Mouse (Mus musculus): ENCODE measurements at regions not wholly inside any gene's neighbourhood (a gene's known extent, or its start where the extent isn't known, plus 50 kb on each side); places are given as distances from the start of the nearest gene placed in this dataset.

DNA sequence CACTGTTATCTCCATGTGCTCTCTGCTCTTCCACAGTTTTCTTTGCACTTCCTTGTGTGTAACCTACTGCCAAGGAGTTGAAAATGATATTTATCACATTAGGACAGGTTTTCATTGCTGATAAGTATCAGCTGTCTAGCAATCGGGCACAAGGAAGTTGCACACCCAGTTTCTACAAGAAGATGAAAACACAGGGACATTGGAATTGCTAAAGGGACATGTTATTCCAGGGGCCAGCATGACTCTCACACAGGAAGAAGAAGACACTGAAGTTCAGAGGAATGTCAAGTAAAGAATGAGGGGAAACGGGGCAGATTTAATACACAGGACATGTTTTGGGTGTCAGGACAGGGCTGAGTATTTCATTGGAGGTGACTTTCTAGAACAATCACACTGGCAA is 214.8 kb upstream of the Rbms1 start:
- Histone ChIP-seq H3K4me2 (no peak overlapping the region), H3K4me3 (replicated peaks) (no peak overlapping the region), H3K27me3 (replicated peaks) (no peaks in the 10 kb centered on the region), H3K9me3 (no peaks in the 10 kb centered on the region), H3K36me3 (no peaks in the 10 kb centered on the region), H3K27ac (no peak overlapping the region), H3K9ac (no peak overlapping the region), H3K4me1 (0 out of 2 replicates have a peak, but pooled peaks cover 3% of the 10 kb centered on the region)
- no peak for ATAC-seq (ENCODE audit: insufficient read depth, low FRiP score, low read depth)
- WGBS, result 50% methylated on average over 2 of the region's 2 CpGs

GRCm38 (mm10) chr2:61176807-61177206 is 213.8 kb upstream of the Rbms1 start:
- no peaks in the 10 kb centered on the region for H3K27me3 ChIP-seq (replicated peaks)
- WGBS, result 32% methylated on average over 2 of the region's 2 CpGs
- peak overlapping the region; percentile 48; the same call in 1 of the 2 replicates for H3K27ac ChIP-seq
- no peaks in the 10 kb centered on the region for H3K9me3 ChIP-seq
- ATAC-seq (ENCODE audit: insufficient read depth, low FRiP score, low read depth), result no peak
- H3K36me3 ChIP-seq, result no peaks in the 10 kb centered on the region
- H3K4me1 ChIP-seq, result 0 out of 2 replicates have a peak, but pooled peaks cover 3% of the 10 kb centered on the region
- no peak overlapping the region for H3K9ac ChIP-seq
- no peak overlapping the region for H3K4me2 ChIP-seq
- no peak overlapping the region for H3K4me3 ChIP-seq (replicated peaks)

DNA sequence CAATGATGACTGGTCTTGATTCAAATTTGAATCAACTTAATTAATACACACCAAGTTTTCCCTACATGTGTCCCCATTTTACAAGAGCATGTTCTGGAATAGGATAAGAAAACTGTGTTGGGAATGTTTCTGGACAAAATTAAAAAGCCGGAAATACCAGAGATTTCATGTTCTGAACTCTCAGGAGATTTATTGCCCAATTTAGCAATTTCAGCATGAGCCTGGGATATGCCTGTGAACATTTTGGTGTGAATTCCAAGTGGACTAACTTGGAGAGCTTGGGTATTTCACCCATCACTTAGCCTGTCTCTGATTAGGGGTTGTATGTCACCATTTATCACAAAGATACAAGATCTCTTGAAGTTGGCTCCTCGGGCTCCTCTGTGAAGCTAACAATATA is 210.6 kb upstream of the Rbms1 start:
- no peak for ATAC-seq (ENCODE audit: insufficient read depth, low FRiP score, low read depth)
- no peak overlapping the region for H3K4me3 ChIP-seq (replicated peaks)
- no peak overlapping the region for H3K9ac ChIP-seq
- H3K4me1 ChIP-seq, result no peaks in the 10 kb centered on the region
- no peaks in the 10 kb centered on the region for H3K36me3 ChIP-seq
- H3K4me2 ChIP-seq, result no peak overlapping the region
- WGBS, result 40% methylated on average over 2 of the region's 2 CpGs
- no peaks in the 10 kb centered on the region for H3K27me3 ChIP-seq (replicated peaks)
- no peak overlapping the region for H3K27ac ChIP-seq
- H3K9me3 ChIP-seq, result no peaks in the 10 kb centered on the region

- no peaks in the 10 kb centered on the region for H3K36me3 ChIP-seq
- ATAC-seq (ENCODE audit: insufficient read depth, low FRiP score, low read depth), result no peak
- no peaks in the 10 kb centered on the region for H3K4me1 ChIP-seq
- 74% methylated on average over 1 of the region's 1 CpGs for WGBS
- no peak overlapping the region for H3K9ac ChIP-seq
- no peak overlapping the region for H3K4me3 ChIP-seq (replicated peaks)
- H3K27ac ChIP-seq, result no peak overlapping the region
- H3K4me2 ChIP-seq, result no peak overlapping the region
- H3K27me3 ChIP-seq (replicated peaks), result no peaks in the 10 kb centered on the region
- no peaks in the 10 kb centered on the region for H3K9me3 ChIP-seq
Observed at GRCm38 (mm10) chr2:61161336-61161735, 198.3 kb upstream of the Rbms1 start.

DNA sequence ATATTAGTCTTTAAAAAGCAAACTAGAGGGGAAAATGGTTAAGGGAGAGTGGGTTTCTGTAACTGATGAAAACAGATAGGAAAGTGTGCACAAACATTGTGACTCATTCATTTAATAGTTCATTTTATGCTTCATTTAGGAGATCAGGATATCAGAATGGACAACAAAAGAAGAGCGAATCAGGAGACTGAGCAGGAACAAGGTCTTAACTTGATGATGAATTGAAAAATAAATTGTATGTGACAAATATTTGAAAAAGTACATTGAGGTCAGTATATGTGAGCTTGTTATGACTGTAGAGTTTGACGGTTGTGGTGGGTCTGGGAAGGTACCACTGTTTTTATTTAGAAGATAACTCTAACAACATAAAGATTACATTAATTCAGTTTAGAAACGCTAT is 196.8 kb upstream of the Rbms1 start:
- H3K9me3 ChIP-seq, result no peaks in the 10 kb centered on the region
- H3K27me3 ChIP-seq (replicated peaks), result no peaks in the 10 kb centered on the region
- no peak overlapping the region for H3K27ac ChIP-seq
- no peak for ATAC-seq (ENCODE audit: insufficient read depth, low FRiP score, low read depth)
- H3K4me1 ChIP-seq, result no peaks in the 10 kb centered on the region
- no peak overlapping the region for H3K4me2 ChIP-seq
- H3K9ac ChIP-seq, result no peak overlapping the region
- H3K4me3 ChIP-seq (replicated peaks), result no peak overlapping the region
- no peaks in the 10 kb centered on the region for H3K36me3 ChIP-seq
- WGBS, result 66% methylated on average over 3 of the region's 3 CpGs

DNA sequence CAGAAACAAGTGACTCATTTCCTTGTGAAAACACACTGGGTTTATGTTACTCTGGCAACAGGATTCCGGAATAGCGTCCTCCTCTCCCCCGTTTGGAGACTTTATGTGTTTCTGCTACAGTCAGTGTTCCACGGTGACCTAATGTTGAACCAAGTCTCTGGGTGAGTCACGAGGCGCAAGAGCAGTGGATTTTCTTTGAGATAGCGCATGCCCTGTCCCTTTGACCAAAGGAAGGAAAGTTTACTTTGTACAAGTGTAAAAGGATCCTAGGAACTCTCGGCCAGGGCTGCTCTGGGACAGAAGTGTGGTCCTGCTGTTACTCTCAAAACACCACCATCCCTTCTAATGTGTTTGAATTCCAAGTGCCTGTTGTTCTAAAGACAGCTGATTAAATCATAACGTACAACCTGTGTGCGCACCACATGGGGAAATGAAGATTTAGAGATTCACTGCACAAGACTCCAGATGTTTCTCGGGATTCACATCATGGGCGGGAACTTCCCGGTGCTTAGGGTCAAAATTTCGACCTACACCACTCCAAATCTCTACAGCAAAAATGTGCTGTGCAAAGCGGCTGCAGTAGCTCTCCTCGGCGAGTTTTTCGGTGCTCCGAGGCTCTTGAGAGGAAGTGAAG is 176.1 kb upstream of the Rbms1 start:
- no peaks in the 10 kb centered on the region for H3K27me3 ChIP-seq (replicated peaks)
- H3K4me2 ChIP-seq, result peak overlapping the region; percentile 51
- peaks cover 15% of the 10 kb centered on the region for H3K4me1 ChIP-seq
- H3K9ac ChIP-seq, result no peak overlapping the region
- H3K36me3 ChIP-seq, result no peaks in the 10 kb centered on the region
- H3K9me3 ChIP-seq, result no peaks in the 10 kb centered on the region
- peak overlapping the region; percentile 85 for H3K27ac ChIP-seq
- ATAC-seq (ENCODE audit: insufficient read depth, low FRiP score, low read depth), result peak; percentile 86
- WGBS, result 15% methylated on average over 19 of the region's 19 CpGs
- peak overlapping the region; percentile 22; the same call in 1 of the 2 replicates for H3K4me3 ChIP-seq (replicated peaks)

DNA sequence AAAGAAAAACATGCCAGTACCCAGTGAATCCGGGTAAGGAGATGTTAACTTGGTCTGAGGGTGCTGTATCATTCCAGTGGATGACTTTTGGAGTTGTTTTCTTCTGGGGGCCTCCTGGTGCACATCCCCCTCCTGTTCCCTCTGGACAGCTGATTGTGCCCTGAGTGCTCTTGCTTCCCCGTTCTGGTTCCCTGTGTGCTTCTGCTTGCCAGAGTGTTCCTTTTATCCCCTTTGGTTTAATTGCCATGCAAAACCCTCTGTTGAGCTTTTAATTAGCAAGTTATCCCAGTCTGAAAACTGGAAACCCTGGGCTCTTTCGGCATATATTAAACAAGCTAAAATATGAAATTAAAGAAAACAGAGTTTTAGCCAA is 175.6 kb upstream of the Rbms1 start:
- no peak; the same call in 1 of the 2 replicates for ATAC-seq (ENCODE audit: insufficient read depth, low FRiP score, low read depth)
- Histone ChIP-seq H3K4me2 (peak overlapping the region; percentile 51), H3K27me3 (replicated peaks) (no peaks in the 10 kb centered on the region), H3K27ac (peak overlapping the region; percentile 85), H3K36me3 (no peaks in the 10 kb centered on the region), H3K4me3 (replicated peaks) (no peak overlapping the region), H3K4me1 (peaks cover 15% of the 10 kb centered on the region), H3K9ac (no peak overlapping the region), H3K9me3 (no peaks in the 10 kb centered on the region)
- 32% methylated on average over 3 of the region's 3 CpGs for WGBS

DNA sequence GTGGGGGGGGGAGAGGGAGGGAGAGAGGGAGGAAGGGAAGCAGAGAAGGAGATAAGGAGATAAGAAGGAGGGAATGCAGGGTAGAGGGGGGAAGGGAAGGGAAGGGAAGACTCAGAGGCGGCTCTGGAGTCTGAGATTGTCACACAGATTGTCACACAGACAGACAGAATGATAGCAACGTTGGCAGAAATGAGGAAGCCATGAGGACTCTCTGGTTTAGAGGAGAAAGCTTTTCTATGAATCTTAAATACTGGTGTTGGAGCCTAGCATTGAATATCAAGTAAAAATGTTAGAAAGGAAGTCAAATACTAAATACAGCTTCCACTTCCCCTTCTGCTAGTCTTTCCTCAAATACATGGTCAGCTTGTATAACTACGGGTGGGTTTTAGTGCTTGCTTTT is 174.4 kb upstream of the Rbms1 start:
- WGBS, result 42% methylated on average over 3 of the region's 3 CpGs
- H3K4me2 ChIP-seq, result no peak overlapping the region
- no peaks in the 10 kb centered on the region for H3K36me3 ChIP-seq
- no peak overlapping the region for H3K9ac ChIP-seq
- H3K27me3 ChIP-seq (replicated peaks), result no peaks in the 10 kb centered on the region
- no peaks in the 10 kb centered on the region for H3K9me3 ChIP-seq
- H3K4me1 ChIP-seq, result peaks cover 15% of the 10 kb centered on the region
- H3K4me3 ChIP-seq (replicated peaks), result no peak overlapping the region
- no peak for ATAC-seq (ENCODE audit: insufficient read depth, low FRiP score, low read depth)
- H3K27ac ChIP-seq, result no peak overlapping the region

DNA sequence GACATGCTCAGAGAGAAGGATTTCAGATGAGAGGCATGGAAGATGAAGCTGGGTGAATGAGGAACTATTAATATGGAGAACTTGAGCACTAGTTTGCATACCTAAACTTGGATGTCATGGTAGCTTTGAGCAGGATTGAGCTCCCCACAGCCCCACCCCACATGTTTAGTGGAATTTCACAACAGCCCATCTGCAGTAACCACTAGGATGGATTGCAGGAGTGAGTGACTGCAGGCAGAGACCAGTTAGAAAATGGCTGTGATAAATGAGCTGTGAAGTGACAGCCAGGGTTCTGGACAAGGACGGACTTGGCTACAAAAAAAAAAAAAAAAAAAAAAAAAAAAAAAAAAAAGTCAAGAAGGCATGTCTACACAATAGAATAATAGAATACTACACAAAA is 173.9 kb upstream of the Rbms1 start:
- no peak overlapping the region for H3K27ac ChIP-seq
- no peaks in the 10 kb centered on the region for H3K36me3 ChIP-seq
- H3K27me3 ChIP-seq (replicated peaks), result no peaks in the 10 kb centered on the region
- no peak for ATAC-seq (ENCODE audit: insufficient read depth, low FRiP score, low read depth)
- no peaks in the 10 kb centered on the region for H3K9me3 ChIP-seq
- no peak overlapping the region for H3K4me3 ChIP-seq (replicated peaks)
- WGBS, result 13% methylated on average over 1 of the region's 1 CpGs
- no peak overlapping the region for H3K9ac ChIP-seq
- peaks cover 15% of the 10 kb centered on the region for H3K4me1 ChIP-seq
- H3K4me2 ChIP-seq, result no peak overlapping the region

DNA sequence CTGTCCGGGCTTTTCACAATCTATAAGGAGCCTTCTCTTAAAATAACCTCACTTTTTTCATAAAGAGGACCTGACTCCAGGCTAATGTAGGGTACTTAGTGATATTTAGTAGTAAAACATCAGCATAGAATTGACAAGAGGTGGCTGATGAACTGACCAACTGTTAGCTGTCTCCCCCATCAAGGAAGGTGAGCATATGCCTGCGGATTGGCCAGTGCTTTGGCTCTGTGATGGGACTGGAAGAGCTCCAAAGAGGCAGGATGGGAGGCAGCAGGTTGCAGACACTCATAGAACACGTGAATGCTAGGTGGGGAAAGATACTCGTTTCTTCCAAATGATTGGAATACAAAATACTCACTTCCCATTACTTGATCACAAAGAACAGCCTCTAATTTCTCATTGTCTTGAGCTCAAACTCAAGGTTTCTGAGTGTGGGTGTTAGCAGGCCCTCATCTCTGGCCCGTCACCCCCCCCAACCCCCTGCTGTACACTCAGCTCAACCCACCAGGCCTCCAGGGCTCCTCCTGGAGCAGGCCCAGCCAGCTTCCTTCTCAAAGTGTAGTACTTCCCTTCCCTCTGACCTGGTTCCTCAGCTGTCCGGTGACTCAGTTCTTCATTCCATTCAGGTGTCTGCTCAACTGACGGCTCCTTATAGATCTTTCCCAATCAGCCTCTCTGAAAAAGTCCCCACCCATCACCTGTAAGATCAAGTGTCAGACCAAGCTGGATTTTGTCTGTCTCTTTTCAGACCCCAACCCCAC is 160.2 kb upstream of the Rbms1 start:
- H3K4me3 ChIP-seq (replicated peaks), result no peak overlapping the region

DNA sequence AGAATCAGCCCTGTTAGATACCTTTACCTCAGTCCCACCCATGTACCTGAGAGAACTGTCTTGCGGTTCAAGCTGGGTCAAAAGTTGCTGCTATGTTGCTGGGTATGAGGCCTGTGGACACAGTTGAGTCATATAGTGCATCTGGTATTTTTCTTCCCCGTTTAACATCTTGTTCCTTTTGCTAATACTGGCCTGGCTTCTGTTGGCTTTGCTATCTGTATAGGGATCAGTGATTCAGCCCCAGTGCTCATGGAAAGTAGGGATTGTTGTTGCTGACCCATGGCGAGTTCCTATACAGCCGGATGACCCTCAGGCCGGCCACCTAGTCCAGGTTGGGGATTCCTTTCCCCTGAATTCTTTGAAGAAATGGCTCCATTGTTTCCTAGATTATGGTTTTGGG is 158.3 kb upstream of the Rbms1 start:
- H3K9me3 ChIP-seq, result no peaks in the 10 kb centered on the region
- H3K9ac ChIP-seq, result no peak overlapping the region
- WGBS, result 86% methylated on average over 5 of the region's 5 CpGs
- ATAC-seq (ENCODE audit: insufficient read depth, low FRiP score, low read depth), result no peak
- H3K27ac ChIP-seq, result no peak overlapping the region
- H3K36me3 ChIP-seq, result no peaks in the 10 kb centered on the region
- H3K4me2 ChIP-seq, result no peak overlapping the region
- no peak overlapping the region for H3K4me3 ChIP-seq (replicated peaks)
- H3K4me1 ChIP-seq, result no peaks in the 10 kb centered on the region
- no peaks in the 10 kb centered on the region for H3K27me3 ChIP-seq (replicated peaks)

More for the DNA sequence above, 160.2 kb upstream of the Rbms1 start:
- H3K9me3 ChIP-seq, result no peaks in the 10 kb centered on the region
- no peak overlapping the region for H3K4me2 ChIP-seq
- no peak for ATAC-seq (ENCODE audit: insufficient read depth, low FRiP score, low read depth)
- H3K36me3 ChIP-seq, result no peaks in the 10 kb centered on the region
- WGBS, result 78% methylated on average over 7 of the region's 7 CpGs
- no peaks in the 10 kb centered on the region for H3K27me3 ChIP-seq (replicated peaks)
- no peak overlapping the region for H3K27ac ChIP-seq
- H3K4me1 ChIP-seq, result no peaks in the 10 kb centered on the region
- no peak overlapping the region for H3K9ac ChIP-seq

DNA sequence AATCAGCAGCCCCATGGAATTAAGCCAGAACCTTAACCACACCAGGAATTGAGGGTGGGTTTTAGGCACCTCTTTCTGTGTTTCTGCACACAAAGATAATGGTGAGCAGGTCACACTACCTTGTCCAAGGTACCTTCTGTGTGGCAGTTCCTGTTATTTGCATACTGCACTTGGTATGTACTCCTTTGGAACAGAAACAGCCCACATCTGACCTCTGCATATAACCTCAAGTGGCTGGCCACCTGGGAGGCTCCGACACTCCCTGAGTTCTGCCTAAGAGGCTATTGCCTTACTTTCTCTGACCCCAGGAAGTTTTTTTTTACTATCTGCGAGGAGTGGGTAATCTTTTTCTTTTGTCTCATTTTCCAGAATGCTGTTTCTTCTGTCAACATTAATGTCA is 151.6 kb upstream of the Rbms1 start:
- 46% methylated on average over 2 of the region's 2 CpGs for WGBS
- Histone ChIP-seq H3K4me1 (no peaks in the 10 kb centered on the region), H3K4me2 (no peak overlapping the region), H3K9ac (no peak overlapping the region), H3K27me3 (replicated peaks) (no peaks in the 10 kb centered on the region), H3K36me3 (no peaks in the 10 kb centered on the region), H3K4me3 (replicated peaks) (no peak overlapping the region), H3K9me3 (no peaks in the 10 kb centered on the region), H3K27ac (no peak overlapping the region)
- ATAC-seq (ENCODE audit: insufficient read depth, low FRiP score, low read depth), result no peak
